Mouse (Mus musculus) brown adipose tissue, adult 24 weeks (tissue): ENCODE results near the gene Eps8l1. TPM values are rescaled to one million over a fixed set of nuclear protein-coding genes. Genes with fewer than 3 reads are reported as not detected.

Experiments
- polyA plus RNA-seq: library from polyadenylated mRNA; stranded (reverse); fragments of >200 nt; gene quantifications from 2 replicates; pipeline ENCODE4 v1.2.4, GENCODE M21; 2012; ENCODE audit not compliant: missing spikeins, insufficient read depth, insufficient read length

Gene Eps8l1
- polyA plus RNA-seq, 1 experiment = 2.3 TPM

Other genes with a start within 250 kb of the Eps8l1 start
- gene Lilra5, start 222.9 kb upstream of the Eps8l1 start, polyA plus RNA-seq = 0.88 and 1.1 TPM in 2 replicates
- not detected in 2 replicates for gene Ncr1, start 123.0 kb upstream of the Eps8l1 start, polyA plus RNA-seq
- gene Gp6, start 62.9 kb upstream of the Eps8l1 start, polyA plus RNA-seq = not detected in 2 replicates
- gene Rdh13, start 15.0 kb upstream of the Eps8l1 start, polyA plus RNA-seq = 15.1 and 29.0 TPM in 2 replicates
- gene Ppp1r12c, start 41.0 kb downstream of the Eps8l1 start, polyA plus RNA-seq = 32.9 and 42.2 TPM in 2 replicates
- 25.6 and 40.1 TPM in 2 replicates for gene Tnnt1, start 55.7 kb downstream of the Eps8l1 start, polyA plus RNA-seq
- gene Tnni3, start 63.6 kb downstream of the Eps8l1 start, polyA plus RNA-seq = not detected in 2 replicates
- not detected in 2 replicates for gene Dnaaf3, start 71.8 kb downstream of the Eps8l1 start, polyA plus RNA-seq
- gene Syt5, start 86.9 kb downstream of the Eps8l1 start, polyA plus RNA-seq = not detected in 2 replicates
- gene Ptprh, start 143.4 kb downstream of the Eps8l1 start, polyA plus RNA-seq = not detected in 2 replicates
- gene Tmem86b, start 170.7 kb downstream of the Eps8l1 start, polyA plus RNA-seq = 1.0 and 2.2 TPM in 2 replicates
- gene Ppp6r1, start 198.3 kb downstream of the Eps8l1 start, polyA plus RNA-seq = 31.0 and 46.4 TPM in 2 replicates
- gene Hspbp1, start 224.4 kb downstream of the Eps8l1 start, polyA plus RNA-seq = 21.7 and 23.6 TPM in 2 replicates
- 0.63 TPM in 2 replicates for gene Brsk1, start 229.9 kb downstream of the Eps8l1 start, polyA plus RNA-seq